Mouse (Mus musculus) midbrain, embryonic 12.5 days (tissue): ENCODE data around the gene Frmd6. TPM values are rescaled to one million over a fixed set of nuclear protein-coding genes. Genes with fewer than 3 reads are reported as not detected.

Source experiments
- ATAC-seq: fragments of 200-750 bp; cut with Nextera tagmentation; 2 replicates; pipeline ENCODE4 v1.8.0; 2017; ENCODE audit warnings: low read depth, moderate TSS enrichment, moderate library complexity; ENCODE audit not compliant: low FRiP score
- H3K27ac ChIP-seq: fragments of 300-500 bp; sonication (generic); replicated peaks from 2 replicates; pipeline ENCODE4 v1.5.1; 2016; ENCODE audit warnings: mild to moderate bottlenecking
- H3K27me3 ChIP-seq: fragments of 300-500 bp; sonication (generic); 2 replicates; pipeline ENCODE4 v1.6.1; 2016; ENCODE audit warnings: mild to moderate bottlenecking
- H3K36me3 ChIP-seq: fragments of 300-500 bp; sonication (generic); 2 replicates; pipeline ENCODE4 v1.6.1; 2016
- H3K4me1 ChIP-seq: fragments of 300-500 bp; sonication (generic); 2 replicates; pipeline ENCODE4 v1.6.1; 2016
- H3K4me2 ChIP-seq: fragments of 300-500 bp; sonication (generic); replicated peaks from 2 replicates; pipeline ENCODE4 v1.6.1; 2016; ENCODE audit warnings: mild to moderate bottlenecking, moderate library complexity
- H3K4me3 ChIP-seq: fragments of 300-500 bp; sonication (generic); 2 replicates; pipeline ENCODE4 v1.5.1; 2016; ENCODE audit warnings: mild to moderate bottlenecking
- H3K9ac ChIP-seq: fragments of 300-500 bp; sonication (generic); replicated peaks from 2 replicates; pipeline ENCODE4 v1.6.1; 2016; ENCODE audit warnings: mild to moderate bottlenecking, moderate library complexity
- H3K9me3 ChIP-seq: fragments of 300-500 bp; sonication (generic); 2 replicates; pipeline ENCODE4 v1.6.1; 2016; ENCODE audit warnings: mild to moderate bottlenecking
- WGBS: fragments of 180-500 bp; shearing (Covaris S2); methylation state at CpG from one replicate; pipeline ENCODE4 v1.1.7; 2016; 5-methylcytosine and 5-hydroxymethylcytosine counted together
- polyA plus RNA-seq: library from polyadenylated mRNA; unstranded; fragments of >200 nt; fragmentation: Nextera tagmentation; extraction: Ambion mirVana; gene quantifications from 2 replicates; pipeline ENCODE4 v1.2.1, GENCODE M21; 2016

Frmd6 gene
- polyA plus RNA-seq, 1 experiment from 2014 or later: 19.4 TPM

DNA sequence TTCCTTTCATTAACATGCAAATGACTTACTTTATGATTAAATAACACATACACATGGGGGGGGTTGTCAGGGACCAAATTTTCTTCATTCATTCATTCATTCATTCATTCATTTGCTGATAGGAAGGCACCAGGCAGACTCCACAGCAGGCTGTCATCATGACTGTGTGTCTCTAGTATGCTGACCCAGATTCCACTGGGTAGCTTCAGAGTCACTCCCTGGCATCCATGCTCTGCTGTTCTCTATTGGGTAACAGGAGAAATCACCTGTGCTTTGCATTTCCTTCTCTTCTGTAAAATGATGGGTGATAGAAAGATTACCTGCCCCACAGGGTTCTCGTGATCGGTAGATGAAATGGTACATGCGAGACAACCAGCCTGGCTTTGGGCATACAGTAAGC, 7.7 kb downstream of the Frmd6 start:
- 0 out of 2 replicates have a peak, but pooled peaks cover 2% of the 10 kb centered on the region for H3K4me1 ChIP-seq
- ATAC-seq: no peak
- H3K27me3 ChIP-seq: no peaks in the 10 kb centered on the region
- H3K4me3 ChIP-seq: no peak overlapping the region
- H3K36me3 ChIP-seq: no peaks in the 10 kb centered on the region
- H3K27ac ChIP-seq: no peak overlapping the region
- no peak overlapping the region for H3K9ac ChIP-seq
- H3K9me3 ChIP-seq: no peaks in the 10 kb centered on the region
- 97% methylated on average over 3 of the region's 3 CpGs for WGBS
- no peak overlapping the region for H3K4me2 ChIP-seq

- ATAC-seq: no peak
- WGBS: 92% methylated on average over 4 of the region's 4 CpGs
Measured at GRCm38 (mm10) chr12:70834043-70834442, 8.7 kb downstream of the Frmd6 start.

GRCm38 (mm10) chr12:70835004-70835403, 9.7 kb downstream of the Frmd6 start:
- no peaks in the 10 kb centered on the region for H3K36me3 ChIP-seq
- H3K4me3 ChIP-seq: no peak overlapping the region
- H3K4me2 ChIP-seq: no peak overlapping the region
- H3K27ac ChIP-seq: no peak overlapping the region
- no peaks in the 10 kb centered on the region for H3K27me3 ChIP-seq
- WGBS: 82% methylated on average over 5 of the region's 5 CpGs
- no peak for ATAC-seq
- no peak overlapping the region for H3K9ac ChIP-seq
- 0 out of 2 replicates have a peak, but pooled peaks cover 2% of the 10 kb centered on the region for H3K4me1 ChIP-seq
- no peaks in the 10 kb centered on the region for H3K9me3 ChIP-seq

More at GRCm38 (mm10) chr12:70834043-70834442, 8.7 kb downstream of the Frmd6 start:
- Histone ChIP-seq H3K4me1 (0 out of 2 replicates have a peak, but pooled peaks cover 2% of the 10 kb centered on the region), H3K9me3 (no peaks in the 10 kb centered on the region), H3K9ac (no peak overlapping the region), H3K36me3 (no peaks in the 10 kb centered on the region), H3K27me3 (no peaks in the 10 kb centered on the region), H3K4me2 (no peak overlapping the region), H3K4me3 (no peak overlapping the region), H3K27ac (no peak overlapping the region)

- Histone ChIP-seq H3K36me3 (no peaks in the 10 kb centered on the region), H3K27me3 (no peaks in the 10 kb centered on the region), H3K27ac (no peak overlapping the region), H3K4me3 (no peak overlapping the region), H3K4me1 (0 out of 2 replicates have a peak, but pooled peaks cover 2% of the 10 kb centered on the region), H3K9me3 (peaks cover 4% of the 10 kb centered on the region; the same call in 1 of the 2 replicates), H3K9ac (no peak overlapping the region), H3K4me2 (no peak overlapping the region)
- no peak for ATAC-seq
- 81% methylated on average over 12 of the region's 12 CpGs for WGBS
Measured at GRCm38 (mm10) chr12:70837792-70838321, 12.5 kb downstream of the Frmd6 start.

- Histone ChIP-seq H3K4me2 (no peak overlapping the region), H3K4me3 (no peak overlapping the region), H3K4me1 (no peaks in the 10 kb centered on the region), H3K27ac (no peak overlapping the region), H3K9me3 (peaks cover 4% of the 10 kb centered on the region; the same call in 1 of the 2 replicates), H3K36me3 (no peaks in the 10 kb centered on the region), H3K27me3 (no peaks in the 10 kb centered on the region), H3K9ac (no peak overlapping the region)
- WGBS: 96% methylated on average over 2 of the region's 2 CpGs
- ATAC-seq: no peak
Measured at GRCm38 (mm10) chr12:70845371-70845770, 20.1 kb downstream of the Frmd6 start.

DNA sequence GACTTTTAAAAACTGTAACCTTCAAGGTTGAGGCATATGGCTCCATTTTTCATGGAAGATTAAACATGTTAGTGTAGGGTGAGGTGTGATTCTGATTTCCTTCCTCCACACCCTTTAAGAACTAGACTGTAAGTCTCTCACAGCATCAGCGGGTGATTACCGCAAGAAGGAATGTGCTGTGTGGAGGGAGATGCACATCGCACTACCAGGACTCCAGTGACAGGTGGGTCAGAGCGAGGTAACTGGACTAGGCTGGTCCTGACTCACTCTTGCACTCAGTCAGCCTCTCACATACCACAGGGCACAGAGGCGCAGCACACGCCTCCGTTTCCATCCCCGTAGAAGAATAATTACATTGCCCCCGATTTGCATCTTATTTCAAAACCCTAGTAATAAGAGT, 23.7 kb downstream of the Frmd6 start:
- Histone ChIP-seq H3K27me3 (no peaks in the 10 kb centered on the region), H3K27ac (no peak overlapping the region), H3K9me3 (no peaks in the 10 kb centered on the region), H3K36me3 (no peaks in the 10 kb centered on the region), H3K4me3 (no peak overlapping the region), H3K4me1 (no peaks in the 10 kb centered on the region), H3K4me2 (no peak overlapping the region), H3K9ac (no peak overlapping the region)
- no peak for ATAC-seq
- 92% methylated on average over 9 of the region's 9 CpGs for WGBS

DNA sequence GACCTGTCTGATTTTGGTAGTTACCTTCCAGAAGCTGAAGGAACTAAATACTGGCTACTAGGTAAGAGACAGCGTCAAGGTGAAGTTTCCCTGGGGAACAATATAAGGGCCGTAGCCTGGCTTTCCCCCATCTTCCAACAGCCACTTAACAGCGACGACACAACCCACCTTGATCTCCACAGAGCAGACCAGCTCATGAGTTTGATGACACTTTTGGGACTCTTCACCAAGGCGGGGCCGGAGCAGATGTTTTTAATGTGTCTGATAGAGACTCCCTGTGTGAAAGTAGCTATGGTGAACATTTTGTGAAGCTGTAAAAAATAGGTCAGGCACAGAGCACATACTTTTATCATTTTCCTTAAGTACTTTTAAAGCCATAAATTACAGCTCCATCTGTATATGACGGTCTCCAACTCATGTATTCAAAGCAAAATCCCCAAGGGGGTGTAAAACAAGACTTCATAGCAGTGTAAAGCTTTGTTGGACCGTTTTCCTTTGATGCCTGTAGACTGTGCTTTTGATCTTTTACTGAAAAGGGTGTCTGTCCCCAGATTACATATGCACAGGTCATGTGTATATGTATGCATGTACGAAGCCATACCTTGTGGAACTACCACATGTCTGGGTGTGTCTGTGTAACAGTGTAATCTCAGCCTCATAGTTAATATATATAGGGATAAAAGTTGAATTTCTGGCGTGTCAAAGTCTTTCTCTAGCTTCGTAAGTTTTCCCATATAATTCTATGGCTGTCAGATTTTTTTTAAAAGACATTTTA, 24.4 kb downstream of the Frmd6 start:
- no peaks in the 10 kb centered on the region for H3K4me1 ChIP-seq
- WGBS: 86% methylated on average over 11 of the region's 11 CpGs

DNA sequence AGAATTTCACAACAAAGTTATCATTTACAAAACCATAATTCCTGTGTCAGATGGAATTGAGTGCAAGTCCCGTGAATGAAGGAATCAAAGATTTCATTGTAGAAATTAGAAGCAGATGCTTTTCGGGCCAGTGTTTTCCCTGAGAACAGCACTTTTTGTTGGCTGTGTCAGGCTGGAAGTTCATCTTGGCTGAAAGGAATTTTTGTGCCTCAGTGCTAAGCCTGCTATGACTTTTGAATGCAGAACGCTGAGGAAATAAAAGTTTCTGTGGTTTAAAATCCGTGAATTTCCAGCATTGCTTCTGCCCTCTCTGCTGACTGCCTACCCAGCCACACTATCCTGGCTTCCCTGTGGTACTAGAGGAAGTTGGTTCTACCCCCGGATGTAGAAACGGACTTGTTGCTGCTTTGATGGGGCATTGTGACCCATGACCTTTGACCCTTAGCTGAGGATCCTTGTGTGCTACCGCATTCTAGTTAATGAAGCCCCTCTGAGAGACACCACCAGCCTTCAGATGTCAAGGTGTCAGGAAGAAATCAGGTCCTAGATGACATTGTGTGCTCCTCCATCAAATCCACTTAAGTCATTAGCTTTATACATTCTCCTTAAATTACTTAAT, 26.1 kb downstream of the Frmd6 start:
- H3K9ac ChIP-seq: no peak overlapping the region
- no peaks in the 10 kb centered on the region for H3K9me3 ChIP-seq
- no peaks in the 10 kb centered on the region for H3K4me1 ChIP-seq
- 46% methylated on average over 7 of the region's 7 CpGs for WGBS
- H3K36me3 ChIP-seq: no peaks in the 10 kb centered on the region
- no peak overlapping the region for H3K4me2 ChIP-seq
- no peak overlapping the region for H3K4me3 ChIP-seq
- no peaks in the 10 kb centered on the region for H3K27me3 ChIP-seq
- no peak for ATAC-seq
- H3K27ac ChIP-seq: no peak overlapping the region

More for the DNA sequence above, 24.4 kb downstream of the Frmd6 start:
- Histone ChIP-seq H3K27me3 (no peaks in the 10 kb centered on the region), H3K9me3 (no peaks in the 10 kb centered on the region), H3K27ac (no peak overlapping the region), H3K4me3 (no peak overlapping the region), H3K9ac (no peak overlapping the region), H3K36me3 (no peaks in the 10 kb centered on the region), H3K4me2 (no peak overlapping the region)
- no peak for ATAC-seq

DNA sequence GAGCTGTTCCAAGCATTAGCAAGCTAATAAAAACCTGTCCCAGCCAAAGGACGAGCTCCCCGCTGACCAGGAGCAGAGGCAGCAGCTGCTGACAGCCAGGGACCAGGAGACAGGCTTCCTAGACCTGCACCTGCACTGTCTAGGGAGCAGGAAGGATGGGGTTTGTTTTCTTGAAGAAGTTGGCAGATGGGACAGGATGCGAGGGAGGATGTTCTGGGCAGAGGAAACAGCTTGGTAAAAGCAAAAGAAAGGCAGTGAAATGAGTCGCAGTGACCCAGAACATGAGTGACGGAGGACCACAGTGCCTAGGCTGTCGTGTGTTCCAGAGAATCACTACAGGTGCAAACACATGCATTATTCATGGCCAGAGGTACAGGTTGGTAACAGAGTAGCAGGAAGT, 27.7 kb downstream of the Frmd6 start:
- no peaks in the 10 kb centered on the region for H3K9me3 ChIP-seq
- no peaks in the 10 kb centered on the region for H3K36me3 ChIP-seq
- no peaks in the 10 kb centered on the region for H3K27me3 ChIP-seq
- no peak overlapping the region for H3K9ac ChIP-seq
- ATAC-seq: no peak
- H3K27ac ChIP-seq: no peak overlapping the region
- no peak overlapping the region for H3K4me3 ChIP-seq
- no peaks in the 10 kb centered on the region for H3K4me1 ChIP-seq
- H3K4me2 ChIP-seq: no peak overlapping the region
- WGBS: 59% methylated on average over 6 of the region's 6 CpGs

DNA sequence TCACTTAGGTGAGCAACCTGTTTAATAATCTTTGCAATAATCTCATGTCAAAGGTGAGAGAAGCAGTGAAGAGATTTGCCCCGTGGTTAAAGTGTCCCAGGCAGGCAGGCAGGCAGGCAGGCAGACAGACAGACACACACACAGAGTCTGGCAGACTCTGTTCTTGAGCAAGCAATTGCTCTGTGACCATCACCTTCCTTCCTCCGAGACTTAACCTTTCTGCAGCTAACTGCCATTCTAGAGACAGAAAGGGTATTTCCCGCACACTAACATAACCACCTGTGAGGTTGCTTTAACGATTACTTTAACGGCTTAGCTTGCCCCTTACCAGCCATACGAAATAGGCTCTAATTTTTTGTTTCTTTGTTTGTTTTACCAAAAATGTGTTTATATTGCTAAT, 30.4 kb downstream of the Frmd6 start:
- Histone ChIP-seq H3K27me3 (no peaks in the 10 kb centered on the region), H3K4me2 (no peak overlapping the region), H3K4me3 (no peak overlapping the region), H3K36me3 (no peaks in the 10 kb centered on the region), H3K9me3 (no peaks in the 10 kb centered on the region), H3K27ac (no peak overlapping the region), H3K4me1 (no peaks in the 10 kb centered on the region), H3K9ac (no peak overlapping the region)
- 86% methylated on average over 6 of the region's 6 CpGs for WGBS
- no peak for ATAC-seq

- no peak for ATAC-seq
Measured at GRCm38 (mm10) chr12:70856776-70857175, 31.5 kb downstream of the Frmd6 start.

GRCm38 (mm10) chr12:70863281-70863680, 38.0 kb downstream of the Frmd6 start:
- H3K9ac ChIP-seq: no peak overlapping the region
- no peaks in the 10 kb centered on the region for H3K27me3 ChIP-seq
- no peak overlapping the region for H3K4me3 ChIP-seq
- no peak overlapping the region for H3K4me2 ChIP-seq
- 83% methylated on average over 7 of the region's 7 CpGs for WGBS
- H3K9me3 ChIP-seq: no peaks in the 10 kb centered on the region
- H3K36me3 ChIP-seq: no peaks in the 10 kb centered on the region
- ATAC-seq: no peak
- H3K27ac ChIP-seq: no peak overlapping the region
- peaks cover 13% of the 10 kb centered on the region for H3K4me1 ChIP-seq

More at GRCm38 (mm10) chr12:70856776-70857175, 31.5 kb downstream of the Frmd6 start:
- H3K36me3 ChIP-seq: no peaks in the 10 kb centered on the region
- H3K9me3 ChIP-seq: no peaks in the 10 kb centered on the region
- H3K4me1 ChIP-seq: no peaks in the 10 kb centered on the region
- no peak overlapping the region for H3K27ac ChIP-seq
- WGBS: 89% methylated on average over 4 of the region's 4 CpGs
- no peak overlapping the region for H3K4me2 ChIP-seq
- no peaks in the 10 kb centered on the region for H3K27me3 ChIP-seq
- H3K4me3 ChIP-seq: no peak overlapping the region
- H3K9ac ChIP-seq: no peak overlapping the region
